In the genomic region with DNA sequence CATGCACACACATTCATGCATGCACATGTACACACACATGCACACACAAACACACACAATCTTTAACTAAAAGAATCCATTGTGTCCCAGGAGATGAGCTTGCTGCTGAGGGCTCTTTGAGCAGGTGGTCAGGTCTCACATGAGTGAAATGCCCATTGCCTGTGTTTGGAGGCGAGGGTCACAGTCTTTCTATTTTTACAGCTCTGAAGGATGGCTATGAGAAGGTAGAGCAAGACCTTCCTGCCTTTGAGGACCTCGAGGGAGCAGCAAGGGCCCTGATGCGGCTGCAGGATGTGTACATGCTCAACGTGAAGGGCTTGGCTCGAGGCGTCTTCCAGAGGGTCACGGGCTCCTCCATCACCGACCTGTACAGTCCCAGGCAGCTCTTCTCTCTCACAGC, we compare ENCODE assay signal across 20 mouse cellular contexts. TPM values are rescaled to one million over a fixed set of nuclear protein-coding genes. Genes with fewer than 3 reads are reported as not detected.
"Had no signal": no experiment of that assay in that cellular context is flagged by ENCODE, and none has a peak within 500 bp of the region (broad histone marks: within the 10 kb centered on the region; RNA-seq: fewer than 3 reads in every experiment).

No protein-coding gene starts in this region.

- H3K27me3 ChIP-seq: neural tube, embryonic 12.5 days had no signal

- H3K4me3 ChIP-seq: liver, embryonic 15.5 days; midbrain, embryonic 13.5 days; myocyte; neural tube, embryonic 12.5 days had no signal

- DNase-seq: lung, adult 18-20 months; lung, embryonic 14.5 days; lung, postnatal 10 days; lung, postnatal 4 days; retina, postnatal 1 day; right cerebral cortex, adult 18-20 months; right cerebral cortex, postnatal 25 days; right cerebral cortex, postnatal 4 days; spleen, adult 18-20 months; thymus, adult 18-20 months; thymus, postnatal 14 days; thymus, postnatal 36 days had no signal

- H3K36me3 ChIP-seq: liver, embryonic 15.5 days; midbrain, embryonic 13.5 days; neural tube, embryonic 12.5 days had no signal

- H3K4me1 ChIP-seq: liver, embryonic 15.5 days had no signal

- H3K9me3 ChIP-seq: liver, embryonic 15.5 days; midbrain, embryonic 13.5 days; neural tube, embryonic 12.5 days had no signal

- H3K9ac ChIP-seq: liver, embryonic 15.5 days; lung, embryonic 14.5 days; midbrain, embryonic 13.5 days; neural tube, embryonic 12.5 days had no signal

- H3K4me2 ChIP-seq: liver, embryonic 15.5 days; lung, embryonic 14.5 days; midbrain, embryonic 11.5 days; midbrain, embryonic 13.5 days; neural tube, embryonic 12.5 days had no signal

- H3K27ac ChIP-seq: liver, embryonic 15.5 days; midbrain, embryonic 13.5 days; neural tube, embryonic 12.5 days had no signal

- ATAC-seq: midbrain, embryonic 13.5 days; midbrain, embryonic 16.5 days had no signal

RNA-seq across cellular contexts. Expression of a gene that starts 8.2 kb away (rescaled TPM):
- total RNA-seq: megakaryocyte, adult 5-6 weeks; megakaryocyte-erythroid progenitor cell, adult 5-6 weeks had no signal
